Mouse (Mus musculus) E14TG2a.4 (cell line): ENCODE data around the gene Etnk1.

Source experiments
- CTCF ChIP-seq: conservative IDR thresholded peaks from 2 replicates; pipeline ENCODE4 v1.5.1; 2014; ENCODE audit warnings: low read length
- NANOG ChIP-seq: IDR thresholded peaks from 2 replicates; pipeline ENCODE4 v1.6.1; 2014; ENCODE audit warnings: borderline replicate concordance, low read length, mixed read lengths
- POU5F1 ChIP-seq: IDR thresholded peaks from 2 replicates; pipeline ENCODE4 v1.6.1; 2014; ENCODE audit warnings: low read length, borderline replicate concordance

GRCm38 (mm10) chr6:143174906-143175656, 8.1 kb downstream of the Etnk1 start:
- TF ChIP-seq CTCF, result peak; percentile 80
- no peak for TF ChIP-seq NANOG
- no peak for TF ChIP-seq POU5F1
